Mouse (Mus musculus): ENCODE results near the gene Zbtb12.

GRCm38 (mm10) chr17:34884704-34885103 lies 5.4 kb downstream of the Zbtb12 start:
- TF ChIP-seq CTCF (conservative IDR thresholded peaks at IDR 0.05; ENCODE audit: low read length) (no peak), NANOG (IDR thresholded peaks at IDR 0.05; ENCODE audit: borderline replicate concordance, low read length) (no peak), POU5F1 (IDR thresholded peaks at IDR 0.05; ENCODE audit: borderline replicate concordance, low read length) (no peak)
